Mouse (Mus musculus) E14TG2a.4 (cell line): Measurements from ENCODE around the gene Zfp383.

Source experiments
- CTCF ChIP-seq: conservative IDR thresholded peaks from 2 replicates; pipeline ENCODE4 v1.5.1; 2014; ENCODE audit warnings: low read length
- POU5F1 ChIP-seq: IDR thresholded peaks from 2 replicates; pipeline ENCODE4 v1.6.1; 2014; ENCODE audit warnings: low read length, borderline replicate concordance

- TF ChIP-seq POU5F1 (no peak), CTCF (no peak)
Measured at GRCm38 (mm10) chr7:29890501-29890900, 17.5 kb upstream of the Zfp383 start.
